Mouse (Mus musculus): ENCODE measurements at regions not wholly inside any gene's neighbourhood (a gene's known extent, or its start where the extent isn't known, plus 50 kb on each side); places are given as distances from the start of the nearest gene placed in this dataset.

DNA sequence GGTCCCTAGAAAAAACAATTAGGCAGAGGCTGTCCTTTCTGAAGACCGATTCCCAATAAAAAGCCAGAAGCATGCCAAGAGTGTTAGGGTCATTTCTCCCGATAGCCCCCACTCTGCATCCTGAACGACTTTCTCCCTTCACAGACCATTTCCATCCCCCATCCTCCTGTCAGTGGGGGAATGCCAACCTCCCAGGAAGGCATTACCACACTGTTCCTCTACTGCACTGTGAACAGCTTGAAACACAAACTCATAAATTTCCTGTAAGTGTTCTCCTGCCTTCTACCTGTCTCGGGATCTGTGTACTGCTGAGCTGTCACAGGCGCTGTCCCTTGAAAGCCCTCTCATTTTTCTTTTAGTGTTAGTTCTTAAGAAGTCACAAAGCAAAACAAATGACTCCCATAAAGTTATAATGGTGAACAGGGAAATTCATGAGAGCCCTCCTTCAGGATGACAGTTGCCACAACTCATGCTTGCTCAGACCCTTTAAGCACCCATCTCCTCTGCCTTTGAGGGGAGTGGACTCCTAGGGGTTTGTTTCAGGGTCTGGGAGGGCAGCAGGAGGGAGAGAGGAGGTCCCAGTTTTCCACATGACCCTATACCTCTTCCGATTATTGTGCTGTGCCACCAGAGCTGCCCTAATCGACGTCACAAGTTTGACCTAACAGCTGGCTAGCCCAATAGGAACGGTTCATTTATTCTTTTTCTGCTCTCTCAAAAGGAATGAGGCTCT, 139.9 kb downstream of the Rchy1 start:
- peak; percentile 70 for DNase-seq

- DNase-seq: peak; percentile 74
Measured at GRCm38 (mm10) chr5:91818800-91819199, 144.1 kb downstream of the Rchy1 start.

GRCm38 (mm10) chr5:91818195-91818594, 144.7 kb downstream of the Rchy1 start:
- DNase-seq: peak; percentile 49

DNA sequence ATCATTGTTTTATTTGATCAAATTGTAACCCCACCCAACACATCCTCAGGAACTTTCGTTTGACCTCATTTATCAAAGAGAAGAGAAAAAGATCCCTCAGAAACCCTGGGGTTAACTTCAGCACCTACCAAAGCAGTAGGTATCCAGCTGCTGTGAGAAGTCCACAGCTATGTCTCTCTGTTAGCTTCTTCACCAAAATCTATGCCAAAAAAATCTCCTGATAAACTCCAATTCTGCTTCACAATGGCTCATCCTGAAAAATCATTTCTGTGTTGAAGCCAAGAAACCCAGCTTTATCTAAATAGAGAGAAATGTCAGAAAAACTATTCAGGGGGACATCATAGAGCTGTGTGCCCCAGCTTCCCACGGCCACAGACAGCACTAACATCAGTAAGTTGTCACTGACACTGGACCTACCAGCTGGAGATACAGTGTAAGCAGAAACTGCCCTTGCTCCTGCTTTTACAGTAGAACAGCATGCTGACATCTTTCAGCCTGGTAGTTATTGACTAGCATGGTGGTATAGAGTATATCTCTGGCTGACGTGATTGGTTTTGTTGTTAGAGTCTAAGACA, 146.4 kb downstream of the Rchy1 start:
- DNase-seq: peak; percentile 18

DNA sequence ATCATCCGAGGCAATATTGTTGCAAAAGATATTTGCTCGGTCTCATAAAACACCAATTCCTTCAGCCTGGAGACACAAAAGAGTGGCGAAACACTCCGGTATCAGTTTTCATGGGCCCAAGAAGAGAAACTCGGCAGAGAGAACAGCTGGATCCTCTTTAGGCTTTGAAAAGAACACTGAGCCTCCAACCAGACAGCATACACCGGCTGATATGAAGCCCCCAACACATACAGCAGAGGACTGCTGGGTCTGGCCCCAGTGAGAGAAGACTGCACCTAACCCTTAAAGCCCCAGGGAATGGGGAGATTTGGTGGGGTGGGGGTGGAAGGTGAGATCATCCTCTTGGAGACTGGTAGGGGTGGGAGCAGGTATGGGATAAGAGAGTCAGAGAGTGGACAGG, 147.9 kb downstream of the Rchy1 start:
- DNase-seq: peak; percentile 75

DNA sequence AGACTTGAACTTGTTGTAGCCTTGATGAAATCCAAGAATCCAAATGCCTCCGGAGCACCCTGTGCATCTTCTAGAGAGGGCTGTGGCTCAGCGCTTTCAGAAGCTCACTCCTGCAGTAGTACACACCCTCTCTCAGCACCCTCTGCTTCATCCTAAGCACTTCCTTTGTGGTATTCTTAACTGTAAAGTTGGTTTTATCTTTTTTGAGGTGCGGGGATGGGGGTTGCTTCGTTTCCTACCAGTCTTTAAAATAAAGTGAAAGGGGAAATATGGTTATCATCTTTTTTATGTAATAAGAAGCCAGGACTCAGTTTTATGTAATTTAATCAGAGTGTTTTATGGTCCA, 148.5 kb downstream of the Rchy1 start:
- DNase-seq: peak; percentile 60

GRCm38 (mm10) chr5:91813547-91814416, 149.1 kb downstream of the Rchy1 start:
- DNase-seq: no peak

- DNase-seq: no peak
Measured at GRCm38 (mm10) chr5:91807070-91808065, 155.5 kb downstream of the Rchy1 start.

DNA sequence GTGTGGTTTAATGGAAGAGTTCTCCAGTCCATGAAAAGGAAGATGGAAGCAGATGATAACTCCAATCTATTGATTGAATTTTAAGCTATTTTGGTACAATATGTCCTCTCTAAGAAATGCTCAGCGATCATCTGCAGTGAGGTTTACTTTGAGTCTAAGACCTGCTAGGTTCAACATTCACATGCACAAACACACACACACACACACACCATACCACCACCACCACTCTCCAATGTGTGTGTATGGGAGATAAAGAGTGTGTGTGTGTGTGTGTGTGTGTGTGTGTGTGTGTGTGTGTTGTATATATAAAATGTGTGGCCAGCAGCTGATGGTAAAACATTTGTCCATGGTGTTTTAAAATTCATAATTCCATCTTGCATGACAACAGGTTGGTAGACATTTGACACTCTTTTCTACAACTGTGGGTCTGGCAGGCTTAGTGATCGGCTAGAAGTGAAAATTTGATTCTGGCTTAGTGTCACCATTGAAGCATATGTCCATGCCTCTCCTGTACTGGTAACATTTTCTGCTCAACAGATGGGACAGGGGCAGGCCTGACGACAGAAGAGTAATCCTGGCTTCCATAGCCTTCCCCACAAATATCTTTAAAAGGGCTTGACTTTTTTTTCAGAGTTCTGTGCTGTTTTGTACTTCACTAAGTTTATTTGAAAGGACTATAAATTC, 161.4 kb downstream of the Rchy1 start:
- no peak for DNase-seq

DNA sequence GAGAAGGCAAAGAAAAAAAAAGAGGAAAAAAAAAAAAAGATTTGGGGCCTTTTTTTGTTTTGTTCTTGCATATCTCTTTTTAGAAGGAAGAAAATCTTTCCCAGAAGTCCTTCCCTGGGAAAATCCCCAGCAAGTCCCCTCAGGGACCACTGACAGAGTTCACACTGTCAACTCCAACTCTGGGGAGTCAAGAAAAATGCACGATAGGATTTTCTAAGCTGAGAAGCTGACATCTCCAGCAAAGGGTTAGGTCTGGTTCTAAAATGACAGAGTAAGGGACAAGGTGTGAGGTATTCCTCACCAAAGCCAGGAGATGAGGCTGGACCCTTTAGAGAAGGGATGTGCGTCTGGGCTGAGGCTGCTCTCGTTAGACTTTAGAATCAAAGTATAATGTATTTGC, 165.5 kb downstream of the Rchy1 start:
- DNase-seq: peak; percentile 91

DNA sequence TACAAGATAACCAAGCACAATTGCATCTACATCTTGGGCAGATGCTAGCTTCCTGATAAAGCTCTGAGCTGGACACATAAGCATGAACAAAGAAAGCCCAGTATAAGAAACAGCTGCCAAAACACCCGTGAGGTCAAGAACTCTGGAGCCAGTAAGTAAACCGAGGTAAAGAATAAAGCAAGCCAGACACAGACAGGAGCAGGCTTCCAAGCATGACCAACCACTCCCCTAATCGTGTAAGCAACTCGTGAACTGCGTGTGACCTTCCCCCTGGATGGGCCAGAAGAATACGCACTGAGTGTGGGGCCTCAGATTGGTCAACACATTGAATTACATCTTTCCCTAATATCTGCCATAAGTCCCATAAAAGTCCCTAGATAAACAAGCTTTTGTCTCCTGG, 170.1 kb downstream of the Rchy1 start:
- no peak for DNase-seq

- no peak for DNase-seq
Measured at GRCm38 (mm10) chr5:91790412-91790811, 172.5 kb downstream of the Rchy1 start.

- DNase-seq: no peak
Measured at GRCm38 (mm10) chr5:91783966-91784365, 178.9 kb downstream of the Rchy1 start.

- no peak for DNase-seq
Measured at GRCm38 (mm10) chr5:91776971-91777370, 185.9 kb downstream of the Rchy1 start.

- DNase-seq: no peak
Measured at GRCm38 (mm10) chr5:91774065-91774464, 188.8 kb downstream of the Rchy1 start.

- DNase-seq: no peak
Measured at GRCm38 (mm10) chr5:91767886-91768285, 195.0 kb downstream of the Rchy1 start.

- no peak for DNase-seq
Measured at GRCm38 (mm10) chr5:91767060-91767459, 195.8 kb downstream of the Rchy1 start.

DNA sequence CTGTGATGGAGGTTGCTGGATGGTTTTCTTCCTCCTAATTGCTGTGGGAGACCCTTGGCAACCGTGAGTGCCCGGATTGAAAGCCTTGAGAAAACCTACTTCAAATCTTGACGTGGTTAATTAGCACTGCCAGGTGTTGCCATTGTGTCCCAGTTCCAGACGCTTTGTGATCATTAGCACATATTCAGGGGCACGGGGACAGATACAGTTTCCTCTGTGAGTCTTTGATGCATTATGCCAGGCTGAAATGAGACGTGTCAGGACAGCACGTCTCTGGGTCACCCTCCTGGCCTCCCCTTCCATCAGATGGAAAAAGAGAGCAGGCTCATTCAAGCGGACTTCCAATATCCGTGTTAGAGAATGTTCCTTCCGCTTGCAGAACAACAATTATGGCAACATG, 198.2 kb downstream of the Rchy1 start:
- no peak for DNase-seq

DNA sequence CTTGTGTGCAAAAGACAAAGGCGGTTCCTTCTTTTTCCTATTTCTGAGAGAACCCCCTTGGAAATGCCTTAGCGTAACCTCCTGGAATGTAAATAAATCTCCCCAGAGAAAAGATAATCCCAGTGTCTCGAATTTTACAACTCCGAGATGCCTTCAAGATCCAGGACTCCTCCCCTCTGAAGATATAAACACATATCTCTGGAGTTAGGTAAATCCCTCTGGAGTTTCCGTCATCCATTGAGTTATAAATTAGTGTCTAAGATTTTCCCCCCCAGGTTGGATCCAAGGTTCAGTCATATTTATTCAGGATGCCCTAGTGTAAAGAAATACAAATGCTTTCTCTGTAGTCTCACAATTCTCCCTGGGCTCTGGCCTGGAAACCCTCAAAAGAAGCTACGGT, 200.3 kb downstream of the Rchy1 start:
- no peak for DNase-seq

GRCm38 (mm10) chr5:91755958-91756357, 206.9 kb downstream of the Rchy1 start:
- no peak for DNase-seq

DNA sequence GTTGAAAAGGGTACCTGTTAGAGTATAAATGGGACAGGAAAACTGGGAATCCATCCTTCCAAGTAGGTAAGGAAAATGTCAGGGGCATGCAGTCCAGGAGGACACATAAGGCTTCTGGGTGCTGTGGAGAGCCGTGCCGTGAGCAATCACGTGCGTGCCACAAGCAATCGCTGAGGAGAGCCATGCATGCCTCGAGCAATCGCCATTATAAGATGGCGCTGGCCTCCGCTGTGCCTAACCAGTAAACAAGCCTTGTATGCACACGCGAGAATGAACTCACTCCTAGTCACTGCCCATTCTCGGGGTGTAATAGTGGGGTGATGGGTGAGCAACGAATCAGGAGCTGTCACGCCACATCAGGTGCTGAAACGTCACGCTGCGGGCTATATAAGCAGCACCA, 210.0 kb downstream of the Rchy1 start:
- peak; percentile 72 for DNase-seq

GRCm38 (mm10) chr5:91751168-91751567, 211.7 kb downstream of the Rchy1 start:
- peak; percentile 78 for DNase-seq
